Mouse (Mus musculus): Measurements from ENCODE around the gene Rhbdf2. TPM values are rescaled to one million over a fixed set of nuclear protein-coding genes. Genes with fewer than 3 reads are reported as not detected.

The Rhbdf2 gene
- polyA plus RNA-seq, 1 experiment from 2014 or later: 1.7 TPM

GRCm38 (mm10) chr11:116647340-116647991, 20.6 kb upstream of the Rhbdf2 start:
- no peak for ATAC-seq
- WGBS: 65% methylated on average over 11 of the region's 11 CpGs

GRCm38 (mm10) chr11:116646771-116647170, 20.0 kb upstream of the Rhbdf2 start:
- peaks cover 18% of the 10 kb centered on the region for H3K4me1 ChIP-seq (ENCODE audit: control insufficient read depth, insufficient read depth, low read depth, low read length)
- no peak overlapping the region for H3K9ac ChIP-seq (ENCODE audit: low read depth, low read length)
- no peak for ATAC-seq
- 89% methylated on average over 7 of the region's 7 CpGs for WGBS
- no peaks in the 10 kb centered on the region for H3K27me3 ChIP-seq (replicated peaks; ENCODE audit: control insufficient read depth, insufficient read depth, low read length)
- H3K36me3 ChIP-seq (ENCODE audit: control insufficient read depth, insufficient read depth, low read length): no peaks in the 10 kb centered on the region
- H3K27ac ChIP-seq (ENCODE audit: low read depth, low read length): no peak overlapping the region
- no peak overlapping the region for H3K4me3 ChIP-seq (ENCODE audit: low read length)
- no peak overlapping the region for H3K4me2 ChIP-seq (ENCODE audit: low read length)
- no peaks in the 10 kb centered on the region for H3K9me3 ChIP-seq (ENCODE audit: control insufficient read depth, low read length)

More at GRCm38 (mm10) chr11:116647340-116647991, 20.6 kb upstream of the Rhbdf2 start:
- Histone ChIP-seq H3K9me3 (ENCODE audit: control insufficient read depth, low read length) (no peaks in the 10 kb centered on the region), H3K4me2 (ENCODE audit: low read length) (no peak overlapping the region), H3K27ac (ENCODE audit: low read depth, low read length) (no peak overlapping the region), H3K36me3 (ENCODE audit: control insufficient read depth, insufficient read depth, low read length) (no peaks in the 10 kb centered on the region), H3K4me3 (ENCODE audit: low read length) (no peak overlapping the region), H3K4me1 (ENCODE audit: control insufficient read depth, insufficient read depth, low read depth, low read length) (peaks cover 23% of the 10 kb centered on the region), H3K27me3 (replicated peaks; ENCODE audit: control insufficient read depth, insufficient read depth, low read length) (peaks cover 2% of the 10 kb centered on the region; the same call in 1 of the 2 replicates), H3K9ac (ENCODE audit: low read depth, low read length) (peak overlapping the region; percentile 3; the same call in 1 of the 2 replicates)

- 78% methylated on average over 11 of the region's 11 CpGs for WGBS
- ATAC-seq: no peak
- H3K9me3 ChIP-seq (ENCODE audit: control insufficient read depth, low read length): no peaks in the 10 kb centered on the region
Measured at GRCm38 (mm10) chr11:116646136-116646535, 19.3 kb upstream of the Rhbdf2 start.

GRCm38 (mm10) chr11:116645446-116646110, 18.8 kb upstream of the Rhbdf2 start:
- no peak for ATAC-seq
- H3K27ac ChIP-seq (ENCODE audit: low read depth, low read length): no peak overlapping the region
- WGBS: 79% methylated on average over 8 of the region's 8 CpGs

More at GRCm38 (mm10) chr11:116646136-116646535, 19.3 kb upstream of the Rhbdf2 start:
- Histone ChIP-seq H3K4me1 (ENCODE audit: control insufficient read depth, insufficient read depth, low read depth, low read length) (peaks cover 15% of the 10 kb centered on the region), H3K27me3 (replicated peaks; ENCODE audit: control insufficient read depth, insufficient read depth, low read length) (no peaks in the 10 kb centered on the region), H3K4me2 (ENCODE audit: low read length) (no peak overlapping the region), H3K4me3 (ENCODE audit: low read length) (no peak overlapping the region), H3K9ac (ENCODE audit: low read depth, low read length) (no peak overlapping the region), H3K27ac (ENCODE audit: low read depth, low read length) (no peak overlapping the region), H3K36me3 (ENCODE audit: control insufficient read depth, insufficient read depth, low read length) (no peaks in the 10 kb centered on the region)

GRCm38 (mm10) chr11:116644225-116645112, 17.6 kb upstream of the Rhbdf2 start:
- Histone ChIP-seq H3K9ac (ENCODE audit: low read depth, low read length) (peak overlapping the region; percentile 33), H3K9me3 (ENCODE audit: control insufficient read depth, low read length) (no peaks in the 10 kb centered on the region), H3K27me3 (replicated peaks; ENCODE audit: control insufficient read depth, insufficient read depth, low read length) (no peaks in the 10 kb centered on the region), H3K4me2 (ENCODE audit: low read length) (peak overlapping the region; percentile 40), H3K4me1 (ENCODE audit: control insufficient read depth, insufficient read depth, low read depth, low read length) (peaks cover 15% of the 10 kb centered on the region), H3K36me3 (ENCODE audit: control insufficient read depth, insufficient read depth, low read length) (no peaks in the 10 kb centered on the region), H3K4me3 (ENCODE audit: low read length) (no peak overlapping the region), H3K27ac (ENCODE audit: low read depth, low read length) (peak overlapping the region; percentile 46; the same call in 1 of the 2 replicates)
- WGBS: 44% methylated on average over 21 of the region's 21 CpGs
- no peak for ATAC-seq

More at GRCm38 (mm10) chr11:116645446-116646110, 18.8 kb upstream of the Rhbdf2 start:
- H3K36me3 ChIP-seq (ENCODE audit: control insufficient read depth, insufficient read depth, low read length): no peaks in the 10 kb centered on the region
- H3K4me2 ChIP-seq (ENCODE audit: low read length): no peak overlapping the region
- H3K9me3 ChIP-seq (ENCODE audit: control insufficient read depth, low read length): no peaks in the 10 kb centered on the region
- no peaks in the 10 kb centered on the region for H3K27me3 ChIP-seq (replicated peaks; ENCODE audit: control insufficient read depth, insufficient read depth, low read length)
- H3K9ac ChIP-seq (ENCODE audit: low read depth, low read length): no peak overlapping the region
- peaks cover 15% of the 10 kb centered on the region for H3K4me1 ChIP-seq (ENCODE audit: control insufficient read depth, insufficient read depth, low read depth, low read length)
- no peak overlapping the region for H3K4me3 ChIP-seq (ENCODE audit: low read length)

- Histone ChIP-seq H3K9me3 (ENCODE audit: control insufficient read depth, low read length) (no peaks in the 10 kb centered on the region), H3K4me3 (ENCODE audit: low read length) (no peak overlapping the region), H3K9ac (ENCODE audit: low read depth, low read length) (peak overlapping the region; percentile 33), H3K27ac (ENCODE audit: low read depth, low read length) (peak overlapping the region; percentile 46; the same call in 1 of the 2 replicates), H3K4me2 (ENCODE audit: low read length) (peak overlapping the region; percentile 40), H3K27me3 (replicated peaks; ENCODE audit: control insufficient read depth, insufficient read depth, low read length) (no peaks in the 10 kb centered on the region), H3K36me3 (ENCODE audit: control insufficient read depth, insufficient read depth, low read length) (no peaks in the 10 kb centered on the region), H3K4me1 (ENCODE audit: control insufficient read depth, insufficient read depth, low read depth, low read length) (peaks cover 15% of the 10 kb centered on the region)
- ATAC-seq: peak; percentile 44
- 10% methylated on average over 19 of the region's 19 CpGs for WGBS
Measured at GRCm38 (mm10) chr11:116643579-116644224, 16.9 kb upstream of the Rhbdf2 start.

- peak; percentile 83 for ATAC-seq
- H3K27ac ChIP-seq (ENCODE audit: low read depth, low read length): no peak overlapping the region; the same call in 1 of the 2 replicates
- no peak overlapping the region for H3K4me3 ChIP-seq (ENCODE audit: low read length)
- WGBS: 37% methylated on average over 14 of the region's 14 CpGs
- no peaks in the 10 kb centered on the region for H3K9me3 ChIP-seq (ENCODE audit: control insufficient read depth, low read length)
- H3K27me3 ChIP-seq (replicated peaks; ENCODE audit: control insufficient read depth, insufficient read depth, low read length): no peaks in the 10 kb centered on the region
- H3K36me3 ChIP-seq (ENCODE audit: control insufficient read depth, insufficient read depth, low read length): no peaks in the 10 kb centered on the region
- peak overlapping the region; percentile 33; the same call in 1 of the 2 replicates for H3K9ac ChIP-seq (ENCODE audit: low read depth, low read length)
- H3K4me2 ChIP-seq (ENCODE audit: low read length): peak overlapping the region; percentile 40
- peaks cover 15% of the 10 kb centered on the region for H3K4me1 ChIP-seq (ENCODE audit: control insufficient read depth, insufficient read depth, low read depth, low read length)
Measured at GRCm38 (mm10) chr11:116642681-116643578, 16.1 kb upstream of the Rhbdf2 start.

GRCm38 (mm10) chr11:116641731-116642130, 14.9 kb upstream of the Rhbdf2 start:
- Histone ChIP-seq H3K9me3 (ENCODE audit: control insufficient read depth, low read length) (no peaks in the 10 kb centered on the region), H3K4me1 (ENCODE audit: control insufficient read depth, insufficient read depth, low read depth, low read length) (peaks cover 15% of the 10 kb centered on the region), H3K27ac (ENCODE audit: low read depth, low read length) (no peak overlapping the region), H3K36me3 (ENCODE audit: control insufficient read depth, insufficient read depth, low read length) (no peaks in the 10 kb centered on the region), H3K4me2 (ENCODE audit: low read length) (no peak overlapping the region), H3K4me3 (ENCODE audit: low read length) (no peak overlapping the region), H3K9ac (ENCODE audit: low read depth, low read length) (no peak overlapping the region), H3K27me3 (replicated peaks; ENCODE audit: control insufficient read depth, insufficient read depth, low read length) (no peaks in the 10 kb centered on the region)
- whole genome bisulfite sequencing: 64% methylated on average over 3 of the region's 3 CpGs
- no peak for ATAC-seq
